Mouse (Mus musculus): ENCODE data around the gene Gps1.
A peak's percentile ranks its signal among the peaks of the same experiment; 100 is the strongest.
"Not testable (repeated sequence)": the region's sequence is repeated elsewhere in the genome, so short reads cannot be mapped to it uniquely, and the experiment has no call there.

Gene Gps1

GRCm38 (mm10) chr11:120823551-120823947 lies 39.5 kb downstream of the Gps1 start:
- DNase-seq: no peak

GRCm38 (mm10) chr11:120823956-120824786 lies 40.1 kb downstream of the Gps1 start, which contains the start of gene Fasn:
TSS of gene Fasn (minus strand) at chr11:120824547.
- peak; percentile 97 to 98 for DNase-seq

GRCm38 (mm10) chr11:120824787-120825288 lies 40.8 kb downstream of the Gps1 start:
- no peak for DNase-seq

GRCm38 (mm10) chr11:120825289-120825863 lies 41.3 kb downstream of the Gps1 start:
- peak in 1 of 2 experiments; percentile 35 for DNase-seq

GRCm38 (mm10) chr11:120826016-120826953 lies 42.2 kb downstream of the Gps1 start:
- peak in 1 of 2 experiments; percentile 11 for DNase-seq

GRCm38 (mm10) chr11:120828416-120828815 lies 44.3 kb downstream of the Gps1 start:
- DNase-seq: no peak

- DNase-seq: no peak
These were observed 45.9 kb downstream of the Gps1 start for GRCm38 (mm10) chr11:120829757-120830532.

GRCm38 (mm10) chr11:120830686-120831085 lies 46.6 kb downstream of the Gps1 start:
- no peak for DNase-seq

GRCm38 (mm10) chr11:120831659-120832440 lies 47.8 kb downstream of the Gps1 start:
- DNase-seq: no peak

- DNase-seq: not testable (repeated sequence)
These were observed 48.9 kb downstream of the Gps1 start for GRCm38 (mm10) chr11:120832962-120833361.

GRCm38 (mm10) chr11:120833555-120834280 lies 49.6 kb downstream of the Gps1 start:
- no peak for DNase-seq

Data from cerebellum, adult 18-20 months (tissue).